Mouse (Mus musculus): ENCODE data around the gene Gm20489. TPM values are rescaled to one million over a fixed set of nuclear protein-coding genes. Genes with fewer than 3 reads are reported as not detected.

The Gm20489 gene
- polyA plus RNA-seq (2015; fragmentation: Nextera tagmentation; extraction: Ambion mirVana) = not detected in 2 replicates

DNA sequence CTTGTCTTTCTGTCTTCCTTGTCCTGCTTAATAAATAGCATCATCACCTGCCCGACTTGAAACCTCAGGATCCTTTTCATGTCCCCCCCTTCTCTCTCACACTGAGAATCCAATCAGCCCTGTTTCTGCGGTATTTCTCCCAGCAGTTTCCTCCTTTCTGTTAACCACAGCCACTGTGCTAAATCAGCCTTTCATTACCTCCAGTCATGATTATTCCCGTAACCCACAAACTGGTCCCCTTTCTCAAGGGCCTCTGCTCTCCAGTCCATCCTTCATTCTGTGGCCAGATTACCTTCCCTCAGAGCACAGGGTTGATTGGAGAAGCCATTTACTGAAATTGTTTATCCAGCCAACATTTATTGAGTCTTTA, at the start of gene Gm20489:
Gene Gm20489 (minus strand): TSS at position 269 of the 370 bp plus-strand sequence.
- Histone ChIP-seq H3K4me2 (peak within 1 kb of the TSS; percentile 35), H3K9me3 (no peaks in the 10 kb centered on the region), H3K27me3 (replicated peaks) (peaks cover 14% of the 10 kb centered on the region), H3K9ac (no peak within 1 kb of the TSS), H3K36me3 (no peaks in the 10 kb centered on the region), H3K27ac (replicated peaks) (no peak within 1 kb of the TSS), H3K4me3 (peak within 1 kb of the TSS; percentile 14; the same call in 1 of the 2 replicates), H3K4me1 (peaks cover 9% of the 10 kb centered on the region)
- WGBS = 48% methylated on average over 3 of the region's 3 CpGs
- no peak for ATAC-seq (ENCODE audit: extremely low read depth, insufficient number of reproducible peaks, low FRiP score, low TSS enrichment)

DNA sequence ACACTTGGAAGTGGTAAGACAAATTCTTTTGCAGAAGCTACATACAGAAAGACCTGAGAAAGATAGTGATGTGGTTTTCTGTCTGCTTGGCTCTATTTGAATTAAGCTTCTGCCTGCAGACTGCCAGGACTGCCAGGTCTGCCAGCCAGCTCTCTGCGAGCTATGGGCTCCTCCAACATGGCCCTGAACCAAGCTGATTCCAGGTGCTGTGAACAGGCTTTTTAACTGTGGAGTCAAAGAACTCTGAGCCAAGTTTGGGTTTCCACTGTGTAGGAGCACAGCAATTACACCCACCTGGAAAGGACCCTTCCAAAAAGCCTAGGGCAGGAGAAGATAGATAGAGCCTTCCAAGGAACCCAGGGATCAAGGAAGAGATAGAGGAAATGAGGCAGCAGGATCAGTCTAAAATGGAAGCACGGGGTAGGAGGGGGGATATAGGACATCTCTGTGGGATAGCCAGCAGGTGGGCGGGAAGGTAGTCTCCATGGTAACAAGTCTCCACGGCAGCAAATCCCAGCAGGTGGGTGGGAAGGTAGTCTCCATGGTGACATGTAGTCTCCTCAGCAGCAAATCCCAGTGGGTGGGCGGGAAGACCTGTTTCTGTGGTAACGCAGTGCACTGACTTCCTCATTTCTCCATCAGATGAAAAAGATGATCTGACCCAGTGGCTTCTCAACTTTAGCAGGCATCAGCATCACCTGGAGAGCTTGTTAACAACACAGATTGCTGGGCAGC, 45.0 kb upstream of the Gm20489 start:
- no peak for ATAC-seq (ENCODE audit: extremely low read depth, insufficient number of reproducible peaks, low FRiP score, low TSS enrichment)
- no peaks in the 10 kb centered on the region for H3K9me3 ChIP-seq
- no peak overlapping the region for H3K27ac ChIP-seq (replicated peaks)
- no peak overlapping the region for H3K4me3 ChIP-seq
- H3K27me3 ChIP-seq (replicated peaks) = peaks cover 53% of the 10 kb centered on the region
- 46% methylated on average over 6 of the region's 6 CpGs for WGBS
- no peaks in the 10 kb centered on the region for H3K36me3 ChIP-seq
- no peaks in the 10 kb centered on the region for H3K4me1 ChIP-seq
- H3K4me2 ChIP-seq = no peak overlapping the region
- no peak overlapping the region for H3K9ac ChIP-seq

DNA sequence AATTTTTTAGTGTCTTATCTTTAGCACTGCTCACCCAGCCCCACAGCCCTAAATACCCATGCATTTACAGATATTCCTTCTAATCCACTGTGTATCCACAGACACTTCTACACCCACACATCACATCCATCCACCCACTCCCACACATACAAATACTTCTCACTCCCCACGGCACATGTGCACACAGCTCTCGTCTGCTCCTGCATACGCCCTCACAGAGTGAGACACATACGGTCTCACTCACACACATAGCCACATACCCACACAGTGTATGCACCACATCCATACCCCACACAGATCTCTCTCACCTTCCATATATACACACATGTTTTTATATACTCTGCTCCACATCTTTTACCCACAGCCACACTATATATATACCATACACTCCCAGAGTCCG, 40.5 kb upstream of the Gm20489 start:
- H3K36me3 ChIP-seq = no peaks in the 10 kb centered on the region
- H3K4me3 ChIP-seq = no peak overlapping the region
- no peak overlapping the region for H3K27ac ChIP-seq (replicated peaks)
- ATAC-seq (ENCODE audit: extremely low read depth, insufficient number of reproducible peaks, low FRiP score, low TSS enrichment) = no peak
- H3K4me1 ChIP-seq = no peaks in the 10 kb centered on the region
- WGBS = 78% methylated on average over 5 of the region's 5 CpGs
- H3K4me2 ChIP-seq = no peak overlapping the region
- peaks cover 68% of the 10 kb centered on the region for H3K27me3 ChIP-seq (replicated peaks)
- H3K9me3 ChIP-seq = no peaks in the 10 kb centered on the region
- H3K9ac ChIP-seq = no peak overlapping the region

DNA sequence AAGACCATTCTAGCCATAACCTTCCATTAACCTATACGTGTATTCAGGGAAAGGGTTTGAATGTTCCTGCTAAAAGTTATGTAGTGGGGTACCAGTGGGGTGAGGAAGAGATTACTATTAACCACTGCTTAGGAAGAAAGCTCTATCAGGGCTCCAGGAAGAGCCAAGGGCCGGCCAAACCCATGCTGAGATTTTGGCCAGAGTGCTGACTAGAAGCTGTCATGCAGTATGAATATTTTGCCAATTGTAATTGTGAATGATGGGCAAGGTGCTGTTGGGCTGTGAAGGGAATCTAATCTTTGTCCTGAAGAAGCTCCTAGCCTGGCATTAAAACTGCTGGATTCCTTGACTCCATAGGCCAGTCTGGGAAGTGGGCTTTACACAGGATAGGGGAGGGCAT, 35.8 kb upstream of the Gm20489 start:
- no peaks in the 10 kb centered on the region for H3K36me3 ChIP-seq
- H3K4me2 ChIP-seq = no peak overlapping the region
- H3K27me3 ChIP-seq (replicated peaks) = peaks cover 58% of the 10 kb centered on the region
- 64% methylated on average over 2 of the region's 2 CpGs for WGBS
- H3K4me3 ChIP-seq = no peak overlapping the region
- H3K9ac ChIP-seq = no peak overlapping the region
- H3K4me1 ChIP-seq = peaks cover 10% of the 10 kb centered on the region
- no peaks in the 10 kb centered on the region for H3K9me3 ChIP-seq
- ATAC-seq (ENCODE audit: extremely low read depth, insufficient number of reproducible peaks, low FRiP score, low TSS enrichment) = no peak
- no peak overlapping the region for H3K27ac ChIP-seq (replicated peaks)

DNA sequence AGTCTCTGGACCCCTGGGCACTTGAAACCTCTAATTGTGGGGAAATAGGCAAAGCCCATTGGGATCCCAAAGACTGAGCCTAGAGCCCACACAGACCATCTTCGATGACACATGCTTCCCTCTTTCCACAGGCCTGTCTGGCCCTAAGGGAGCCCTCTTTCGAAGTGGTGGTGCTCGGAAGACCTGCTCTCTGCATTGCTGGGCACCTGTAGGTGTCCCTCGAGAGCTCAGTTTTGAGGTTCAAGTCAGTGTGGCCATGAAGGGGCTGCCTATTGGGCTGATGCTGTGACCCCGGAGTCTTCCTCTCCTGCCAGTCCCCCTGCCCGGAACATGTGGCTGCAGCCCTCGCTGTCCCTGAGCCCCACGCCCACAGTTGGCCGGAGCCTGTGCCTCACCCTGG, 32.8 kb upstream of the Gm20489 start:
- no peak overlapping the region for H3K27ac ChIP-seq (replicated peaks)
- ATAC-seq (ENCODE audit: extremely low read depth, insufficient number of reproducible peaks, low FRiP score, low TSS enrichment) = no peak
- no peak overlapping the region for H3K9ac ChIP-seq
- peaks cover 10% of the 10 kb centered on the region for H3K4me1 ChIP-seq
- no peak overlapping the region for H3K4me3 ChIP-seq
- no peaks in the 10 kb centered on the region for H3K9me3 ChIP-seq
- H3K36me3 ChIP-seq = peaks cover 12% of the 10 kb centered on the region
- 77% methylated on average over 9 of the region's 9 CpGs for WGBS
- peaks cover 36% of the 10 kb centered on the region for H3K27me3 ChIP-seq (replicated peaks)
- no peak overlapping the region for H3K4me2 ChIP-seq

DNA sequence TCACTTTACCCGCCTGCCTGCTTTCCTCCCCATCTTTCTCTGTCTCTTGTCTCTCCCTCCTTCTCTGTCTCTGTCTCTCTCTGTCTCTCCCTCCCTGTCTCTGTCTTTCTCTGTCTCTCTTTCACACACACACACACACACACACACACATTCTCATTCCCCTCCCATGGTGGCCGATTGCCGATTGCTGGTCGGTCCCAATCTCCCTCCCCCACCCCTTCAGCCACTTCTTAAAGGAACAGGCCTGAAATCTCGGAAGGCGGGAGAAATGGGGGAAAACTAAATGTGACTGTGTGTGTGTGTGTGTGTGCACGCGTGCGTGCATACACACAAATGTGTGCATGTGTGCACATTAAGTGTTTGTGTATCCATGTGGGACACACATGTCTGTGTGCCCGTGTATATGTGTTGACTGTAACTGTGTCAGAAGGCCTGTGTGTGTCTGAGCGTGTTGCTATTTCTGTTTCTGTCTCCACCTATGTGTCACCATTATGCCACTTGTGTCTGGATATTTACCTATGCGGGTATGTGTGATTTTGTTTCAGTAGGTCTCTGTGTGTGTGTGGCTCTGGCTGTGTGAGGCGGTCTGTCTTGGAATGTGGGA, 31.7 kb upstream of the Gm20489 start:
- Histone ChIP-seq H3K4me3 (peak overlapping the region; percentile 46), H3K4me1 (peaks cover 10% of the 10 kb centered on the region), H3K27ac (replicated peaks) (peak overlapping the region; percentile 20; the same call in 1 of the 2 replicates), H3K9me3 (no peaks in the 10 kb centered on the region), H3K4me2 (peak overlapping the region; percentile 67), H3K36me3 (peaks cover 24% of the 10 kb centered on the region), H3K27me3 (replicated peaks) (peaks cover 31% of the 10 kb centered on the region), H3K9ac (peak overlapping the region; percentile 66)
- 21% methylated on average over 13 of the region's 13 CpGs for WGBS
- no peak for ATAC-seq (ENCODE audit: extremely low read depth, insufficient number of reproducible peaks, low FRiP score, low TSS enrichment)

DNA sequence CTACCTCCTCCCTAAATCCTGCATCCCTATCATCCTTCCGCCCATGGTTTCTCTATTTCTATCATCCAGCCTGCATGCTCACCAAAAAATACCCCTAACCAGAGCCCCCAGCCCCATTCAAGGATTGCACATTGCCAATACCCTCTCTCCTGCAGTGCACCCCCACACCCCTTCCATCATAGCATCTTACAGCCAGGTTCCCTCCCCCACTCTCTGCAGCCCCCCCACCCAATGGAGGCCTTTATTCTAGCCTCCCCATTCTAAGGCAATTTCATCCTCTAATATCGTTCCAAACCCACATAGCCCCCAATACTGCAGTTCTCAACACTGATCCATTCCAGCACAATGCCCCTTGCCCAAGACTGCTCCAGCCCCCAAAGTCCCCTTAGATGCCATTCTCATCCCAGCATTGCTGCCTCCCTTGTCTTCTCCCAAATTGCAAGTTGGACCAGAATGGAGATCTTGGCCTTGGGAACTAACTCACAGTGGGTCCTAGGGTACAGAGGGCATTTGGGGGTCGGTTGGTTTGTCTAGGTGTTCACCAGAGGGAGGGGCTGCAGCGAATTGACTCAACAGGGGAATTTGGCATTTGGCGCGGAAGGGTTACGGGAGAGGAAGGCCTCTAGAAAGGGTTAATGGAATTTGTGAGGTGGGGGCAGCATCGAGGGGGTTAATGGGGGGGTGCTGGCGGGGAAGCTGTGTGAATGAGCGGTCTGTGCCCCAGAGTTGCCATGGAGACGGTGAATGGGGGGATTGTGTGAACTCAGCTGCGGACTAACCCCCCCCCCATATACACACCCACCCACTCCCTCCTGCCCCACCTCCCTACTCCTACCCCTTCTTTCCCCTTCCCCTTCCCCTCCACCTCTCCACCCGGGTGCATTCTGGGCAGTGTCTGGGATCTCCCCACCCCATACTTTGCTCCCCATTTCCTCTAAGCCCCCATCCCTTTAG, 30.9 kb upstream of the Gm20489 start:
- Histone ChIP-seq H3K4me1 (peaks cover 10% of the 10 kb centered on the region), H3K36me3 (peaks cover 31% of the 10 kb centered on the region), H3K4me2 (peak overlapping the region; percentile 67), H3K4me3 (peak overlapping the region; percentile 46), H3K27me3 (replicated peaks) (peaks cover 30% of the 10 kb centered on the region), H3K9ac (peak overlapping the region; percentile 66), H3K9me3 (no peaks in the 10 kb centered on the region), H3K27ac (replicated peaks) (no peak overlapping the region)
- no peak for ATAC-seq (ENCODE audit: extremely low read depth, insufficient number of reproducible peaks, low FRiP score, low TSS enrichment)
- 22% methylated on average over 8 of the region's 13 CpGs for WGBS

DNA sequence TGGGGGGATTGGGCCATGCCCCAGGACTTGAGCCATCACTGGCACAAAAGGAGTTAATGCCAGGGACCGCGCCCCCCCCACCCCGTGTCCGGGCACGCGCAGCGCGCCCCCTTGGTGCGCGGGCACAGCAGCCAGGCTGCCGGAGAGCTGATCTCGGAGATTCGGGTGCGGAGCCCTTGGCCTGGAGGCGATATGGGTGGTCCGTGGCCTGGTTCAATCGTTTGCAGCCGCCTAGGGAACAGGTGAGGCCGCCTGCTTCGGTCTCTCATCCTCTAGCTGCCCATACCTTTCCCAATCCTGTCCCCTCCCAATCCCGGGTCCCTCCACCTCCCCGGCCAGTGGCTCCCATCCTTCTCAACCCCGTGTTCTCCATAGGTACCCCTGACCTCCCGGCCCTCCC, 30.2 kb upstream of the Gm20489 start, which contains the start of gene Nlgn3:
Gene Nlgn3 (plus strand): TSS at position 114 of the 400 bp plus-strand sequence.
- Histone ChIP-seq H3K4me2 (peak within 1 kb of the TSS; percentile 67), H3K27me3 (replicated peaks) (peaks cover 24% of the 10 kb centered on the region), H3K36me3 (peaks cover 38% of the 10 kb centered on the region), H3K4me3 (peak within 1 kb of the TSS; percentile 46), H3K9me3 (no peaks in the 10 kb centered on the region), H3K4me1 (peaks cover 10% of the 10 kb centered on the region), H3K27ac (replicated peaks) (no peak within 1 kb of the TSS), H3K9ac (peak within 1 kb of the TSS; percentile 66)
- no peak for ATAC-seq (ENCODE audit: extremely low read depth, insufficient number of reproducible peaks, low FRiP score, low TSS enrichment)
- WGBS = 6% methylated on average over 14 of the region's 24 CpGs

DNA sequence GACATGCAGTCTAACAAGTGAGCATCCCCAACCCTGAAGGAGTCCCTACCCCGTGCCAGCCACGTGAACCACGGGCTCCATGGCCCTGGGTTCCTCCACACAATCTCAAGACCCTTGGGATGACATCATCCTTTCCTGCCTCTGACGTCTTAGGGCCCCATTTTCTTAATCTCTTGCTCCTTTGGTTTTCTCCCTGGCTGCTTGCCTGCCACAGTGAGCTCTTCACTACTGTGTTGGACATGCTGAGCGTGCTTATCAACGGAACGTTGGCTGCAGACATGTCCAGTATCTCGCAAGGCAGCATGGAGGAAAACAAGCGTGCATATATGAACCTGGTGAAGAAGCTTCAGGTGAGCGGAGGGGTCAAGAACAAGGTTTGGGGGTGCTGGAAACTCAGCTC, 21.3 kb upstream of the Gm20489 start:
- Histone ChIP-seq H3K36me3 (peaks cover 96% of the 10 kb centered on the region), H3K27me3 (replicated peaks) (0 out of 2 replicates have a peak, but pooled peaks cover 7% of the 10 kb centered on the region), H3K27ac (replicated peaks) (no peak overlapping the region), H3K9ac (no peak overlapping the region), H3K9me3 (no peaks in the 10 kb centered on the region), H3K4me3 (no peak overlapping the region), H3K4me1 (0 out of 2 replicates have a peak, but pooled peaks cover 3% of the 10 kb centered on the region), H3K4me2 (no peak overlapping the region; the same call in 1 of the 2 replicates)
- WGBS = 73% methylated on average over 10 of the region's 10 CpGs
- ATAC-seq (ENCODE audit: extremely low read depth, insufficient number of reproducible peaks, low FRiP score, low TSS enrichment) = no peak

DNA sequence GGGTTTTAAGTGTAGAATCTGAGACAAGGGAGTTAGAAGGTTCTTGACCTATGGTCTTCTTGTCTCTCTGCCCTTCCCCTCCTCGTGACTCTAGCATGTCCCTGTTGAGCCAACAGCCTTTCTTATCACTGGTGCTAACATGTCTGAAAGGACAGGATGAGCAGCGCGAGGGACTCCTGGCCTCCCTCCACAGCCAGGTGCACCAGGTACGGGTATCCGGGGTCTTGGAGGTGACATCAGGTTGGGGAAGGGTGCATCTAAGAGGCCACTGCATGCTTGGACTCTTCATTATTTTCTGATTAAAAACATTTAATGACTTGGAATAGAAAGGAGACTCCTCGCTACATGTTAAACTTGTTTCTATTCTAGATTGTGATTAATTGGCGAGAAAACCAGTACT, 20.2 kb upstream of the Gm20489 start:
- Histone ChIP-seq H3K36me3 (peaks cover 96% of the 10 kb centered on the region), H3K9me3 (no peaks in the 10 kb centered on the region), H3K27me3 (replicated peaks) (0 out of 2 replicates have a peak, but pooled peaks cover 6% of the 10 kb centered on the region), H3K4me1 (0 out of 2 replicates have a peak, but pooled peaks cover 3% of the 10 kb centered on the region), H3K4me2 (no peak overlapping the region), H3K9ac (no peak overlapping the region), H3K4me3 (no peak overlapping the region), H3K27ac (replicated peaks) (no peak overlapping the region)
- no peak for ATAC-seq (ENCODE audit: extremely low read depth, insufficient number of reproducible peaks, low FRiP score, low TSS enrichment)
- 81% methylated on average over 7 of the region's 7 CpGs for WGBS

DNA sequence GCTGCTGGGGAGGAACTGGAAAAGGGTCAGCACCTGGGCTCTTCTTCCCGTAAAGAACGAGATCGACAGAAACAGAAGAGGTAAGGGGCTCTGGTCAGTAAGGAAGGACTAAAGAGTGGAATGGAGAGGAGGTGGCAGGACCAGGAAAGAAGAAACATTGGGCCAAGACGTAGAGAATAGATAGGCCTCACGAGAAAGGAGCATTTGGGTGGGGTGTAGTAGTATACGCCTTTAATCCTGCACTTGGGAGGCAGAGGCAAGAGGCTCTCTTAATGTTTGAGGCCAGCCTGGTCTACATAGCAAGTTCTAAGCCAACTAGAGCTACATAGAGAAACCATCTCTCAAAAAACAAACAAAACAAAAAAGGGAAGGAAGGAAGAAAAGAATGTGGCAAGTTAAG, 19.6 kb upstream of the Gm20489 start:
- no peaks in the 10 kb centered on the region for H3K9me3 ChIP-seq
- H3K9ac ChIP-seq = no peak overlapping the region
- H3K27me3 ChIP-seq (replicated peaks) = 0 out of 2 replicates have a peak, but pooled peaks cover under 1% of the 10 kb centered on the region
- no peak for ATAC-seq (ENCODE audit: extremely low read depth, insufficient number of reproducible peaks, low FRiP score, low TSS enrichment)
- H3K4me3 ChIP-seq = no peak overlapping the region
- peaks cover 96% of the 10 kb centered on the region for H3K36me3 ChIP-seq
- 0 out of 2 replicates have a peak, but pooled peaks cover 3% of the 10 kb centered on the region for H3K4me1 ChIP-seq
- WGBS = 78% methylated on average over 6 of the region's 6 CpGs
- H3K27ac ChIP-seq (replicated peaks) = peak overlapping the region; percentile 48; the same call in 1 of the 2 replicates
- no peak overlapping the region for H3K4me2 ChIP-seq

Data from heart, embryonic 13.5 days (tissue).